Mouse (Mus musculus) heart, postnatal 0 days (tissue): ENCODE measurements around the gene Pla2g16. TPM values are rescaled to one million over a fixed set of nuclear protein-coding genes. Genes with fewer than 3 reads are reported as not detected.
A peak's percentile ranks its signal among the peaks of the same experiment; 100 is the strongest.

Source experiments
- ATAC-seq: fragments of 200-750 bp; cut with Nextera tagmentation; 2 replicates; pipeline ENCODE4 v1.8.0; 2017; ENCODE audit warnings: low read depth, moderate number of reproducible peaks, moderate library complexity; ENCODE audit not compliant: insufficient read depth
- DNase-seq: peaks from one replicate; pipeline ENCODE4 v3.0.0-alpha.2; 2016; ENCODE audit warnings: low spot score
- H3K27ac ChIP-seq: fragments of 300-500 bp; sonication (generic); 2 replicates; pipeline ENCODE4 v1.5.1; 2014; ENCODE audit warnings: low read depth, mild to moderate bottlenecking
- H3K27me3 ChIP-seq: fragments of 300-500 bp; sonication (generic); 2 replicates; pipeline ENCODE4 v1.6.1; 2014; ENCODE audit warnings: low read length, mixed read lengths; ENCODE audit not compliant: control insufficient read depth, insufficient read depth
- H3K36me3 ChIP-seq: fragments of 300-500 bp; sonication (generic); replicated peaks from 2 replicates; pipeline ENCODE4 v1.6.1; 2014; ENCODE audit warnings: low read length, mixed read lengths; ENCODE audit not compliant: control insufficient read depth, insufficient read depth
- H3K4me1 ChIP-seq: fragments of 300-500 bp; sonication (generic); 2 replicates; pipeline ENCODE4 v1.6.1; 2014; ENCODE audit warnings: antibody characterized with exemption; ENCODE audit not compliant: control insufficient read depth, insufficient read depth
- H3K4me2 ChIP-seq: fragments of 300-500 bp; sonication (generic); 2 replicates; pipeline ENCODE4 v1.6.1; 2014; ENCODE audit warnings: low read depth, mild to moderate bottlenecking, low read length, moderate library complexity
- H3K4me3 ChIP-seq: fragments of 300-500 bp; sonication (generic); 2 replicates; pipeline ENCODE4 v1.5.1; 2014; ENCODE audit warnings: low read depth, low read length
- H3K9ac ChIP-seq: fragments of 300-500 bp; sonication (generic); replicated peaks from 2 replicates; pipeline ENCODE4 v1.6.1; 2014; ENCODE audit warnings: low read depth, low read length, mixed read lengths
- H3K9me3 ChIP-seq: fragments of 300-500 bp; sonication (generic); replicated peaks from 2 replicates; pipeline ENCODE4 v1.6.1; 2016; ENCODE audit warnings: low read length; ENCODE audit not compliant: control insufficient read depth
- CTCF ChIP-seq: IDR thresholded peaks from 2 replicates; pipeline ENCODE4 v1.5.1; 2016; ENCODE audit warnings: antibody characterized with exemption, control low read depth, low read depth
- EP300 ChIP-seq: IDR thresholded peaks from 2 replicates; pipeline ENCODE4 v1.6.1; 2016; ENCODE audit warnings: antibody characterized with exemption, low read depth
- WGBS: fragments of 180-500 bp; shearing (Covaris S2); extraction: QIAGEN DNeasy Blood & Tissue Kit; methylation state at CpG from one replicate; pipeline ENCODE4 v1.1.7; 2014; 5-methylcytosine and 5-hydroxymethylcytosine counted together
- polyA plus RNA-seq: library from polyadenylated mRNA; unstranded; fragments of >200 nt; fragmentation: Nextera tagmentation; extraction: Ambion mirVana; gene quantifications from 2 replicates; pipeline ENCODE4 v1.2.1, GENCODE M21; 2015
- total RNA-seq: library from RNA; depleted of rRNA; stranded (reverse); fragments of >200 nt; gene quantifications from 2 replicates; pipeline ENCODE4 v1.2.3, GENCODE M21; 2014; ENCODE audit warnings: low replicate concordance

The Pla2g16 gene
- total and polyA plus RNA-seq, 2 experiments from 2014 or later = 45.6 to 69.2 TPM

- 32% methylated on average over 4 of the region's 4 CpGs for WGBS
- Histone ChIP-seq H3K27me3 (no peaks in the 10 kb centered on the region), H3K4me1 (peaks cover 18% of the 10 kb centered on the region), H3K9me3 (no peaks in the 10 kb centered on the region), H3K36me3 (no peaks in the 10 kb centered on the region), H3K4me3 (no peak overlapping the region), H3K27ac (peak overlapping the region; percentile 76), H3K4me2 (no peak overlapping the region), H3K9ac (no peak overlapping the region)
- TF ChIP-seq CTCF (no peak), EP300 (0 out of 2 replicates have a peak, but pooled peaks have one; percentile 31)
- ATAC-seq (peak; percentile 82), DNase-seq (peak; percentile 37)
Measured at GRCm38 (mm10) chr19:7551550-7552300, 5.5 kb upstream of the Pla2g16 start.

DNA sequence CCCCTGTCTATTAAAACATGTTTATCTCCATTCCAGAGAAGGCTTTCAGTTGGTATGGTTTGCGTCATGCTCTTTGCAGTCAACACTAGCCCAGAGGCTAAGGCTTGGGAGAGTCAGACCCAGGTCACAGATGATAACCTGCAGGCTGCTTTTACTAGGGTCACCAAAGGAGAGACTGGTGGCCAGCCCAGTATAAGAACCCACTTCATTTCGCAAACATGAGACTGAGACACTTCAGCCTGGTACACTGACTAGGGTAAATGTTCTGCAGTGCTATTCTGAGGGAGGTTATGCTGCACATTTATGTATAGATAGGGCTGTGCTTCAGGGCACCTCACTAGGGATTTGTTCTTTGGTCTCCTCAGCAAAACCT lies 5.0 kb upstream of the Pla2g16 start:
- 23% methylated on average over 2 of the region's 2 CpGs for WGBS
- Histone ChIP-seq H3K36me3 (no peaks in the 10 kb centered on the region), H3K4me3 (no peak overlapping the region), H3K9me3 (no peaks in the 10 kb centered on the region), H3K4me1 (peaks cover 20% of the 10 kb centered on the region), H3K4me2 (no peak overlapping the region), H3K9ac (no peak overlapping the region), H3K27me3 (no peaks in the 10 kb centered on the region), H3K27ac (peak overlapping the region; percentile 76)
- no peak for TF ChIP-seq EP300
- no peak for TF ChIP-seq CTCF
- no peak for DNase-seq
- peak; percentile 47 for ATAC-seq

DNA sequence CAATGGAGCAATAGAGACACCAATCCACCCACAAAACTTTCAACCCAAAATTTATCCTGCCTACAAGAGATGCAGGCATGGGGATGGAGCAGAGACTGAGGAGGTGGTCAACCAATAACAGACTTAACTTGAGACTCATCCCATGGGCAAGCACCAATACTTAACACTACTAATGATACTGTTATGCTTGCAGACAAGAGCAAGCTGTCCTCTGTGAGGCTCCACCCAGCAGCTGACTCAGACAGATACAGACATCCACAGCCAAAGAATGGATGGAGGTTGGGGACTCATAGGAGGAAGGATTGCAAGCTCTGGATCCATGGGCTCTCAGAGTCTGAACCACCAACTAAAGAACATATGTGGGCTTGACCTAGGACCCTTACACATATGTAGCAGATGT lies 3.8 kb upstream of the Pla2g16 start:
- ATAC-seq = no peak
- H3K36me3 ChIP-seq = no peaks in the 10 kb centered on the region
- no peak overlapping the region for H3K4me2 ChIP-seq
- no peaks in the 10 kb centered on the region for H3K9me3 ChIP-seq
- peaks cover 18% of the 10 kb centered on the region for H3K4me1 ChIP-seq
- H3K4me3 ChIP-seq = no peak overlapping the region
- no peak overlapping the region for H3K27ac ChIP-seq
- DNase-seq = no peak
- no peak overlapping the region for H3K9ac ChIP-seq
- H3K27me3 ChIP-seq = no peaks in the 10 kb centered on the region
- TF ChIP-seq CTCF (no peak), EP300 (no peak)

- H3K4me3 ChIP-seq = no peak overlapping the region
- 63% methylated on average over 4 of the region's 4 CpGs for whole genome bisulfite sequencing
- TF ChIP-seq EP300 (no peak), CTCF (no peak)
Measured at GRCm38 (mm10) chr19:7554881-7555280, 2.4 kb upstream of the Pla2g16 start.

DNA sequence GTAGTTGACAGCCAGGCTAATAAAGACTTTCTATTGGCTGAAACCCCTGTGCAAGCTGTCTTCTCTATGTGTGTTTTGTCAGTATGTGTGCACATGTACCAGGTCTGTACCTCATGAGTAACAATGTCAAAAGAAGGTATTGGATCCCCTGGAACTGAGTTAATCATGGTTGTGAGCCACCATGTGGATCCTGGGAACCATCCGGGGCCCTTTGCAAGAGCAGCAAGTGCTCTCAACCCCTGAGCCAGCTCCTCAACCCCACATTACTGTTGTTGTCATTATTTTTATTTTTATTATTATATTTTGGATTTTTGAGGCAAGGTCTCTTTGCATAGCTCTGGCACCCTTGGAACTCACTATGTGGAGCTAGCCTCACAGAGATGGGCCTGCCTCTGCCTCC lies 618 bp upstream of the Pla2g16 start:
- 94% methylated on average over 1 of the region's 1 CpGs for WGBS
- Histone ChIP-seq H3K27me3 (no peaks in the 10 kb centered on the region), H3K27ac (no peak overlapping the region), H3K4me3 (no peak overlapping the region), H3K4me1 (peaks cover 16% of the 10 kb centered on the region), H3K9me3 (no peaks in the 10 kb centered on the region), H3K9ac (no peak overlapping the region), H3K4me2 (no peak overlapping the region), H3K36me3 (no peaks in the 10 kb centered on the region)
- ATAC-seq (no peak), DNase-seq (no peak)
- TF ChIP-seq EP300 (no peak), CTCF (no peak)

More at GRCm38 (mm10) chr19:7554881-7555280, 2.4 kb upstream of the Pla2g16 start:
- Histone ChIP-seq H3K27me3 (no peaks in the 10 kb centered on the region), H3K4me1 (peaks cover 20% of the 10 kb centered on the region), H3K9ac (no peak overlapping the region), H3K4me2 (no peak overlapping the region), H3K9me3 (no peaks in the 10 kb centered on the region), H3K27ac (no peak overlapping the region), H3K36me3 (no peaks in the 10 kb centered on the region)
- no peak for ATAC-seq
- DNase-seq = no peak

DNA sequence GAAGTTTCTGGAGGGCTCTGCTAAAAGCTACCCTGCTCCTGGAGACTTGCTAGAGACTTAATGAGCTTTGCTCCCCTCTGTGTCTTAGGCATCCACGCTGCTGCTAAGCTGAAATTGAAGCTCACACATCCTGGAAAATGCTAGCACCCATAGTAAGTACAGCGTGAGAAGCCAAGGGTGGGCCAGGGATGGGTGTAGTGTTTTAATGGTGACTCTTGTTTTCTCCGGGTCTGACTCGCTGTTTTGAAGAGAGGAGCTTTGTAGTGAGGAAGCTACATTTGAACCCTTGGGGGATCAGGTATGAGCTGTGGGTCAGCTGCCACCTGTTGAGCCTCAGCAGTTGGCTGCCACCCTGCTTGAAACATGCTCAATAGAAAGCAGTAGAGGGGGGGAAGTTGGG lies 585 bp downstream of the Pla2g16 start:
- no peak for DNase-seq

More for the DNA sequence above, 585 bp downstream of the Pla2g16 start:
- peak; percentile 28 for ATAC-seq
- Histone ChIP-seq H3K9me3 (no peaks in the 10 kb centered on the region), H3K27ac (peak overlapping the region; percentile 85), H3K4me1 (peaks cover 7% of the 10 kb centered on the region; the same call in 1 of the 2 replicates), H3K27me3 (no peaks in the 10 kb centered on the region), H3K9ac (peak overlapping the region; percentile 62), H3K4me3 (peak overlapping the region; percentile 71), H3K4me2 (peak overlapping the region; percentile 65), H3K36me3 (no peaks in the 10 kb centered on the region)
- WGBS = 1% methylated on average over 4 of the region's 4 CpGs
- TF ChIP-seq EP300 (no peak), CTCF (no peak)
